Mouse (Mus musculus) myocyte (in vitro differentiated cells): ENCODE measurements around the gene Epb41. TPM values are rescaled to one million over a fixed set of nuclear protein-coding genes. Genes with fewer than 3 reads are reported as not detected.

ENCODE experiments used
- H3K27me3 ChIP-seq: one replicate; pipeline ENCODE4 v1.6.1; 2011; ENCODE audit not compliant: control insufficient read depth, insufficient read depth, insufficient read length
- H3K36me3 ChIP-seq: one replicate; pipeline ENCODE4 v1.6.1; 2011; ENCODE audit not compliant: control insufficient read depth, insufficient read depth
- H3K4me2 ChIP-seq: one replicate; pipeline ENCODE4 v1.6.1; 2011; ENCODE audit warnings: low read depth, control low read depth
- H3K4me3 ChIP-seq: one replicate; pipeline ENCODE4 v1.5.1; 2011; ENCODE audit warnings: mild to moderate bottlenecking, control low read depth, moderate library complexity
- H3K79me2 ChIP-seq: one replicate; pipeline ENCODE4 v1.6.1; 2011; ENCODE audit not compliant: control insufficient read depth, insufficient read depth
- H3ac ChIP-seq: one replicate; pipeline ENCODE4 v1.6.1; 2011; ENCODE audit not compliant: control insufficient read depth, insufficient read length
- CEBPB ChIP-seq: IDR thresholded peaks from 2 replicates; pipeline ENCODE4 v1.6.1; 2011; ENCODE audit warnings: mild to moderate bottlenecking, moderate library complexity; ENCODE audit not compliant: poor library complexity, insufficient read depth, severe bottlenecking
- E2F4 ChIP-seq: IDR thresholded peaks from one replicate; pipeline ENCODE4 v1.6.1; 2011; ENCODE audit warnings: mild to moderate bottlenecking, control low read depth, moderate library complexity; ENCODE audit not compliant: insufficient read depth
- MAX ChIP-seq: IDR thresholded peaks from one replicate; pipeline ENCODE4 v1.6.1; 2011; ENCODE audit warnings: low read depth, mild to moderate bottlenecking, control low read depth
- MYOD1 ChIP-seq, 3 experiments: IDR thresholded peaks; one replicate each; pipeline ENCODE4 v1.6.1; 2011; ENCODE audit warnings: control low read depth in 2 of 3, low read depth in 2 of 3, mild to moderate bottlenecking in 2 of 3, moderate library complexity in 1 of 3; ENCODE audit not compliant: insufficient read length in 2 of 3, control insufficient read depth in 1 of 3
- MYOG ChIP-seq, 3 experiments: IDR thresholded peaks; one replicate each; pipeline ENCODE4 v1.6.1; 2011; ENCODE audit warnings: control low read depth in 2 of 3, low read depth in 2 of 3, mild to moderate bottlenecking in 2 of 3; ENCODE audit not compliant: insufficient read length in 2 of 3, control insufficient read depth in 1 of 3, insufficient read depth in 1 of 3
- POLR2A ChIP-seq: IDR thresholded peaks from one replicate; pipeline ENCODE4 v1.6.1; 2011; ENCODE audit warnings: low read depth, mild to moderate bottlenecking, control low read depth, moderate library complexity; ENCODE audit not compliant: insufficient read length
- POLR2AphosphoS2 ChIP-seq: IDR thresholded peaks from one replicate; pipeline ENCODE4 v1.6.1; 2011; ENCODE audit warnings: low read depth, control low read depth; ENCODE audit not compliant: insufficient read length
- REST ChIP-seq: IDR thresholded peaks from one replicate; pipeline ENCODE4 v1.6.1; 2011; ENCODE audit warnings: mild to moderate bottlenecking, control low read depth, moderate library complexity; ENCODE audit not compliant: insufficient read depth, insufficient read length
- SRF ChIP-seq: IDR thresholded peaks from one replicate; pipeline ENCODE4 v1.6.1; 2011; ENCODE audit warnings: low read depth; ENCODE audit not compliant: control insufficient read depth, insufficient read length
- TCF12 ChIP-seq: IDR thresholded peaks from one replicate; pipeline ENCODE4 v1.6.1; 2011; ENCODE audit warnings: mild to moderate bottlenecking, control low read depth; ENCODE audit not compliant: poor library complexity, insufficient read depth, severe bottlenecking
- TCF3 ChIP-seq: IDR thresholded peaks from one replicate; pipeline ENCODE4 v1.6.1; 2011; ENCODE audit warnings: low read depth, control low read depth; ENCODE audit not compliant: insufficient read length
- USF1 ChIP-seq: IDR thresholded peaks from one replicate; pipeline ENCODE4 v1.6.1; 2011; ENCODE audit warnings: low read depth, mild to moderate bottlenecking, control low read depth, moderate library complexity
- polyA plus RNA-seq: library from polyadenylated mRNA; unstranded; fragments of >200 nt; fragmentation: generic; extraction: Trizol; gene quantifications from one replicate; pipeline ENCODE4 v1.2.1, GENCODE M21; 2012; ENCODE audit warnings: missing spikeins

Gene Epb41
- polyA plus RNA-seq, 1 experiment, result 4.8 TPM

DNA sequence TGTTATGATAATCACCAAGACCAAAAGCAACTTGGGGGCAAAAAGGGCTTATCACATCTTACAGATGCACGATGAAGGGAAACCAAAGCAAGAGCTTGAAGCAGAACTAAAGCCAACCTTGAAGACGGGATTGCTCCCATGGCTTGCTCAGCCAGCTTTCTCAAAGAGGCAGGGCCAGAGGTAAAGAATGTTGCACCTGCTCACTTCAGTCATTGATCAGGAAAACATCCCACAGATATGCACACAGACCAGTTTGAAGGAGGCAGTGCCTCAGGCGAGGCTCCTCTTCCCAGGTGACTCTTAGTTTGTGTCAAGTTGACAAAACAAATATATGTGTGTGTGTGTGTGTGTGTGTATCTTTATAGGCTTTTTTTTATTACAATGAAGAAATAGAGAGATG, 59.7 kb downstream of the Epb41 start:
- H3K36me3 ChIP-seq, result no peaks in the 10 kb centered on the region
- TF ChIP-seq POLR2A (no peak), CEBPB (no peak), E2F4 (no peak), USF1 (no peak), TCF12 (no peak), MYOD1 (IDR thresholded peaks at IDR 0.05; ENCODE audit: control insufficient read depth in 1 of 3, insufficient read length in 2 of 3, low read depth in 2 of 3) (no peak), REST (no peak), TCF3 (no peak), MAX (no peak), POLR2AphosphoS2 (no peak), SRF (no peak), MYOG (IDR thresholded peaks at IDR 0.05; ENCODE audit: control insufficient read depth in 1 of 3, insufficient read depth in 1 of 3, insufficient read length in 2 of 3, low read depth in 2 of 3) (no peak)
- no peaks in the 10 kb centered on the region for H3K79me2 ChIP-seq
- H3K27me3 ChIP-seq, result no peaks in the 10 kb centered on the region
- H3K4me3 ChIP-seq, result no peak overlapping the region
- no peak overlapping the region for H3ac ChIP-seq
- H3K4me2 ChIP-seq, result no peak overlapping the region

DNA sequence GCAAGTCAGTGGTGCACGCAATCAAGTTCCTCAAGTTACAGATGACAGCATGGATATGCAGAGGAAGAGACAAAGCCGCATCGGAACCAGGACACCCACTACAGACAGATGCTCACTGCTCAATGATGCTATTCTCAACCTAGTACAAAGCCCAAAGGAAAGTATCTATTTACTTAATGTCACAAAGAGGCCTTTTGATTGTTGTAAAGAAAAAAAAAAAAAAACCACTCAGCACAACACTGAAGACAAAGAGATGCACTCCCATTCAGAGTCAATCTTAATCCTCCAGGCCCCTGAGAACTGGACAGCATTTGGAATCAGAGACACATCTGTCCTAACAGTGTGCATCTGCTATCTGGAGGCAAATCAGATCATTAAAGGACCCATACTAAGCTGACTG, 63.5 kb downstream of the Epb41 start:
- Histone ChIP-seq H3K36me3 (no peaks in the 10 kb centered on the region), H3ac (no peak overlapping the region), H3K79me2 (no peaks in the 10 kb centered on the region), H3K4me3 (no peak overlapping the region), H3K4me2 (no peak overlapping the region), H3K27me3 (no peaks in the 10 kb centered on the region)
- TF ChIP-seq SRF (no peak), REST (no peak), MAX (no peak), USF1 (no peak), CEBPB (no peak)

DNA sequence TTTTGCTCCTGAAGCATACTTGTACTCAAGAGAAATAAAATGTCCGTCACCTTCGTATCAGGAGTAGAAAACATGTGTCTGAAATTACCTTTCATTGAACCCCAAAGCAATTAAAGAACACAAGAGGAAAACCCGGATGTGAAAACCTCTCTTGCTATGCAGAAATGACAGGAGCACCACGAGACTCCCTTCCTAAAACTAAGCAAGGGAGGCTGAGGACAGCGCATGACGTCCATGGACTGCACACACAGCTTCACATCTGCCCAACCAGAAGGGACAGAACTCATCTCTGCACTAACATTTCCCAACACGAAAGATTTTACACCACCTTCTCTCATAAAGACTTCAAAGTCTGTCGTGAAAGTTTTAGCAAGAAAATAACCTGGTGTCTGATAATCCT, 64.7 kb downstream of the Epb41 start:
- Histone ChIP-seq H3K27me3 (no peaks in the 10 kb centered on the region), H3K36me3 (no peaks in the 10 kb centered on the region), H3K4me3 (no peak overlapping the region), H3K79me2 (no peaks in the 10 kb centered on the region), H3K4me2 (no peak overlapping the region), H3ac (no peak overlapping the region)
- TF ChIP-seq MAX (no peak), E2F4 (no peak), MYOD1 (IDR thresholded peaks at IDR 0.05; ENCODE audit: control insufficient read depth in 1 of 3, insufficient read length in 2 of 3, low read depth in 2 of 3) (no peak), MYOG (IDR thresholded peaks at IDR 0.05; ENCODE audit: control insufficient read depth in 1 of 3, insufficient read depth in 1 of 3, insufficient read length in 2 of 3, low read depth in 2 of 3) (no peak), USF1 (no peak), POLR2AphosphoS2 (no peak), TCF3 (no peak), TCF12 (no peak), SRF (no peak)

DNA sequence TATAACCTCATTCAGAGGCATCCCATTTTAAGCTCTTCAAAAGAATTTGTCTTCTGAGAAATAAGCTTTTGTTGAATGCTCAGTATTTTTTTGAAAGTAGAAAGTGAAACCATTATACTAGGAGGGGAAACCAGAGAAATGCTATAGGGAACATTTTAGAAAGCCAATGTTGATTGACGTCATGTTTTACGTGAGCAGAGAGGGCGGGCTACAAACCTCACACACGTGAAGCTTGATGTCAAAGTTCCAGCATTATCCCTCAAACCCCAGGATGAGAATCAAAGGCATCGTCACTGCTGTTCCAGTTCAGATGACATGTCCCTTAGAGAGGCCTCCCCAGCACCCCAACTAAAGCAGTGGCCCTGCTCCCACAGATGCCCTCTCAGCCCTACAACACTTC, 66.9 kb downstream of the Epb41 start:
- TF ChIP-seq MAX, result no peak
- no peak for TF ChIP-seq MYOG (IDR thresholded peaks at IDR 0.05; ENCODE audit: control insufficient read depth in 1 of 3, insufficient read depth in 1 of 3, insufficient read length in 2 of 3, low read depth in 2 of 3)
- TF ChIP-seq POLR2AphosphoS2, result no peak
- TF ChIP-seq SRF, result no peak
- TF ChIP-seq E2F4, result no peak
- TF ChIP-seq POLR2A, result no peak
- TF ChIP-seq USF1, result no peak

DNA sequence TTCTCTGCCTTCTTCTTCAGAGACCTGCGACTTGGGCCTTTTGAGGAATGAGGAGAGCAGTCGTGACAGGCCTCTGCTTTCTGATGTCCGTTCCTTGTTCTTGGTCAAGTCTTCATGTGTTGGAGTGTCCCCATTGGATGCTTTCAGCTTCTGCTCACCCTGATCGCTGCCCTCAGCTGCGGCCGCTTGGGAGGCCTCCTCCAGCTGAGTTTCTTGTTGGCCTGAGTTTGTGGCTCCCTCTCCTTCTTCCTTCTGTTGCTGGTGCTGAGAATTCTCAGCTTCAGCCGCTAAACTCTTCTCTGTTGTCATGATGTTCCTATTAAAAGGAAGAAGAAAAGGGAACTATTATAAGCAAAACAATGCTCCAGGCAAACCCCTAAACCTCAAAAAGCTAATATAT, 68.0 kb downstream of the Epb41 start:
- Histone ChIP-seq H3K4me3 (no peak overlapping the region), H3K4me2 (no peak overlapping the region), H3K27me3 (no peaks in the 10 kb centered on the region), H3ac (no peak overlapping the region), H3K36me3 (no peaks in the 10 kb centered on the region), H3K79me2 (no peaks in the 10 kb centered on the region)
- TF ChIP-seq POLR2AphosphoS2 (no peak), CEBPB (no peak)

More for the DNA sequence above, 66.9 kb downstream of the Epb41 start:
- Histone ChIP-seq H3K79me2 (no peaks in the 10 kb centered on the region), H3K4me3 (no peak overlapping the region), H3K36me3 (no peaks in the 10 kb centered on the region), H3ac (no peak overlapping the region), H3K27me3 (no peaks in the 10 kb centered on the region), H3K4me2 (no peak overlapping the region)
